ENCODE assay signal across 8 mouse cellular contexts in the genomic region with DNA sequence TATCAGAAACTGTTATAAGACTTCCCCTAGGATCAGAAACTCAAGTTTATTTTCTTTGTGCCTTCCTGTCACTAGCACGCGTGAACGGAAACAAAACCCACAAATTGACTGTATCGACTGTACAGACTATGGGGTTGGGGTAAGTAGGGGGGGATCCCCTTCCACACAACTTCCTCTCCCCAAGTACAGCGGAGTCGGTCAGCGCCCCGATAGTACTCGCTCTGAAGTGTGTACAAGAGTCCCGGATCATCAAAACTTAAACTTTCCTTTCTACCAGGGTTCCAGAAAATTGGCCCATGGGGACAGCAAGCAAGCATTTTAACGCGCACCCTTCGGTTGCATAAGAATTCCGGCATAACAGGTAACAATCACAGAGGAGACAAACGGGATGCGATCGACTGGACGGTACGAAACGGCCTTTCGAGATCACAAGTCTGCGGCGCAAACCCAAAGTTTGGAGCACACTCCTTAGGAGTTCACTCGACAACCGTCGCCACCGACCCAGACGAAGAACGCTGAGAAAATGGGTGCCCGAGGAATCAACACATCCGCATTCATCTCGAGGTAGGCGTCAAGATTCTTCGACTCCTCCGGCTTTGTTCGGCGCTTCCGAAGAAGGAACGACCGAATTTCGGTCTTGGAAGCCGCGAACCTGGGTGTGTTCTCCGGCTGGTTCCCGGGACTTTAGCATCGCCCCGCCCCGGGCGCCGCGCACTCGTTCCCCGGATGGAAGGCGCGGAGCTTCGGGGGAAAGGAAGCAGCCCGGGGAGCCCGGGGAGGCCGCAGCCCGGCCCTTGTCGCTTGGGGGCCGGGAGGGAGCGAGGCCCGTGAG. TPM values are rescaled to one million over a fixed set of nuclear protein-coding genes. Genes with fewer than 3 reads are reported as not detected.
A peak's percentile ranks its signal among the peaks of the same experiment; 100 is the strongest.
DNase-seq lines count a peak whose midpoint lies in the region; ATAC-seq and TF ChIP-seq lines count a peak whose summit lies in the region.

No protein-coding gene starts in this region.

- H3K9ac ChIP-seq in midbrain, postnatal 0 days (replicated peaks; ENCODE audit: low read length, poor library complexity, severe bottlenecking) = peak overlapping the region; percentile 86

- DNase-seq in layer of hippocampus, adult 11-12 months (ENCODE audit: low spot score) = peak; percentile 65
- no peak for DNase-seq in layer of hippocampus, adult 9-10 months (ENCODE audit: low spot score)
- peak; percentile 55 for DNase-seq in embryo, embryonic 9.5 days (ENCODE audit: extremely low spot score)
- DNase-seq in heart, adult 11 months = peak; percentile 98
- peak; percentile 63 for DNase-seq in kidney, adult 11 months
- peak; percentile 76 for DNase-seq in liver
- DNase-seq in midbrain, postnatal 0 days (ENCODE audit: low spot score) = peak; percentile 31
- peak; percentile 77 to 83 for DNase-seq in spleen, postnatal 10 days (ENCODE audit: low spot score in 2 of 2)

- WGBS in midbrain, postnatal 0 days = under 1% methylated on average over 63 of the region's 64 CpGs

- H3K27ac ChIP-seq in midbrain, postnatal 0 days (ENCODE audit: low read depth, low read length) = peak overlapping the region; percentile 98

- ATAC-seq in midbrain, postnatal 0 days (ENCODE audit: low FRiP score) = peak; percentile 59; the same call in 1 of the 2 replicates

- no peaks in the 10 kb centered on the region for H3K36me3 ChIP-seq in midbrain, postnatal 0 days (ENCODE audit: insufficient read depth, low read length)

- H3K4me1 ChIP-seq in midbrain, postnatal 0 days (ENCODE audit: insufficient read depth, low read length) = peaks cover 24% of the 10 kb centered on the region

- no peaks in the 10 kb centered on the region for H3K9me3 ChIP-seq in midbrain, postnatal 0 days (ENCODE audit: low read length)

- TF ChIP-seq CTCF in midbrain, postnatal 0 days (IDR thresholded peaks at IDR 0.05) = no peak

- no peaks in the 10 kb centered on the region for H3K27me3 ChIP-seq in midbrain, postnatal 0 days (ENCODE audit: insufficient read depth, low read length)

- peak overlapping the region; percentile 64 for H3K4me3 ChIP-seq in midbrain, postnatal 0 days (ENCODE audit: low read depth, low read length)

- peak overlapping the region; percentile 85 for H3K4me2 ChIP-seq in midbrain, postnatal 0 days (ENCODE audit: low read depth, low read length, poor library complexity, severe bottlenecking)

RNA-seq across cellular contexts. Expression of gene Lsm14a, which starts 4.5 kb away (rescaled TPM):
- 41.8 and 50.4 TPM in 2 replicates for total RNA-seq in midbrain, postnatal 0 days (2014; rRNA removed)
- 35.6 and 39.0 TPM in 2 replicates for polyA plus RNA-seq in midbrain, postnatal 0 days (2015; fragmentation: Nextera tagmentation; extraction: Ambion mirVana)
